In genomic region chr7:123369759-123370481, GRCm38 (mm10) we compare ENCODE assay signal across 7 mouse cellular contexts. TPM values are rescaled to one million over a fixed set of nuclear protein-coding genes. Genes with fewer than 3 reads are reported as not detected.
A peak's percentile ranks its signal among the peaks of the same experiment; 100 is the strongest.
DNase-seq lines count a peak whose midpoint lies in the region; ATAC-seq lines count a peak whose summit lies in the region.

Gene Lcmt1, plus strand, starts transcription at chr7:123369784.
Gene Arhgap17, minus strand, starts transcription at chr7:123369915.

- no peaks in the 10 kb centered on the region for H3K36me3 ChIP-seq in intestine, embryonic 15.5 days
- H3K36me3 ChIP-seq in midbrain, embryonic 10.5 days = no peaks in the 10 kb centered on the region

- peak within 1 kb of the TSS; percentile 88 for H3K4me3 ChIP-seq in intestine, embryonic 15.5 days (replicated peaks)
- peak within 1 kb of the TSS; percentile 81 for H3K4me3 ChIP-seq in midbrain, embryonic 10.5 days

- under 1% methylated on average over 63 of the region's 64 CpGs for WGBS in intestine, embryonic 15.5 days
- WGBS in midbrain, embryonic 10.5 days = under 1% methylated on average over 64 of the region's 64 CpGs

- intact Hi-C loops in gastrocnemius, postnatal 36 days (cut with DNase I) = loop anchor here (5.0 to 10.0 kb wide), 2 partner anchors 38 to 395 kb away; no protein-coding TSS in a partner anchor
- intact Hi-C loops in left cerebral cortex, postnatal 25 days (cut with DNase I) = loop anchor here (5.0 kb wide), 2 partner anchors 73 to 163 kb away; no protein-coding TSS in a partner anchor

- H3K4me1 ChIP-seq in intestine, embryonic 15.5 days (replicated peaks) = peaks cover 23% of the 10 kb centered on the region
- peaks cover 38% of the 10 kb centered on the region for H3K4me1 ChIP-seq in midbrain, embryonic 10.5 days

- peak within 1 kb of the TSS; percentile 90 for H3K9ac ChIP-seq in intestine, embryonic 15.5 days

- peak; percentile 99 for DNase-seq in adrenal gland, adult 2 months
- peak; percentile 96 for DNase-seq in embryo, embryonic 11.5 days (ENCODE audit: low read depth, low spot score)
- DNase-seq in gastrocnemius, postnatal 36 days = peak; percentile 93 to 96
- DNase-seq in left cerebral cortex, postnatal 25 days (ENCODE audit: low spot score in 2 of 2) = peak; percentile 92 to 97
- peak; percentile 97 for DNase-seq in midbrain, embryonic 10.5 days (ENCODE audit: low spot score)
- peak; percentile 94 for DNase-seq in right cerebral cortex, postnatal 4 days

- H3K27me3 ChIP-seq in intestine, embryonic 15.5 days (replicated peaks) = no peaks in the 10 kb centered on the region
- H3K27me3 ChIP-seq in midbrain, embryonic 10.5 days (ENCODE audit: low read depth, poor library complexity, severe bottlenecking) = no peaks in the 10 kb centered on the region

- H3K27ac ChIP-seq in intestine, embryonic 15.5 days = peak within 1 kb of the TSS; percentile 89
- H3K27ac ChIP-seq in midbrain, embryonic 10.5 days (replicated peaks) = peak within 1 kb of the TSS; percentile 93

- peak; percentile 97 for ATAC-seq in intestine, embryonic 15.5 days

- peak within 1 kb of the TSS; percentile 74 for H3K4me2 ChIP-seq in intestine, embryonic 15.5 days (replicated peaks)

- H3K9me3 ChIP-seq in intestine, embryonic 15.5 days = no peaks in the 10 kb centered on the region
- H3K9me3 ChIP-seq in midbrain, embryonic 10.5 days (replicated peaks) = no peaks in the 10 kb centered on the region

RNA-seq across cellular contexts. Expression of gene Lcmt1, which starts in this region (rescaled TPM):
- total RNA-seq in adrenal gland, adult 2 months (2021) = 10 to 100 TPM; 24.0 to 28.3 TPM
- 15.9 and 16.5 TPM in 2 replicates for polyA plus RNA-seq in adrenal gland, adult 2 months (2012; rRNA removed)
- 10 to 100 TPM; 23.0 to 29.8 TPM for total RNA-seq in gastrocnemius, postnatal 36 days (2021)
- 42.9 and 46.5 TPM in 2 replicates for polyA plus RNA-seq in intestine, embryonic 15.5 days (2015; fragmentation: Nextera tagmentation; extraction: Ambion mirVana)
- total RNA-seq in left cerebral cortex, postnatal 25 days (2021) = 10 to 100 TPM; 85.3 to 87.8 TPM
- polyA plus RNA-seq in midbrain, embryonic 10.5 days (2016; fragmentation: Nextera tagmentation; extraction: Ambion mirVana) = 59.3 and 61.0 TPM in 2 replicates

RNA-seq across cellular contexts. Expression of gene Arhgap17, which starts in this region (rescaled TPM):
- 10 to 100 TPM; 52.9 to 58.3 TPM for total RNA-seq in adrenal gland, adult 2 months (2021)
- polyA plus RNA-seq in adrenal gland, adult 2 months (2012; rRNA removed) = 54.8 and 62.0 TPM in 2 replicates
- 10 to 100 TPM; 13.5 to 15.9 TPM for total RNA-seq in gastrocnemius, postnatal 36 days (2021)
- 20.4 and 20.8 TPM in 2 replicates for polyA plus RNA-seq in intestine, embryonic 15.5 days (2015; fragmentation: Nextera tagmentation; extraction: Ambion mirVana)
- total RNA-seq in left cerebral cortex, postnatal 25 days (2021) = 10 to 100 TPM; 13.6 to 16.8 TPM
- 25.9 and 30.3 TPM in 2 replicates for polyA plus RNA-seq in midbrain, embryonic 10.5 days (2016; fragmentation: Nextera tagmentation; extraction: Ambion mirVana)

Comparison
In these comparisons a context has a peak if more than half of its experiments do, and no peak if none do; other contexts are left out.
1. Peak in every context shown above with its lines: DNase-seq, ATAC-seq, H3K4me3 ChIP-seq and H3K27ac ChIP-seq.